Mouse (Mus musculus) left cerebral cortex, adult 8-10 months (tissue): ENCODE data around the gene Arf1. TPM values are rescaled to one million over a fixed set of nuclear protein-coding genes. Genes with fewer than 3 reads are reported as not detected.

Experiments
- DNase-seq, 2 experiments: peaks; one replicate each; pipeline ENCODE4 v3.0.0; 2022; ENCODE audit warnings: low spot score in 2 of 2
- total RNA-seq, 4 experiments: library from RNA; stranded (reverse); gene quantifications; 2 replicates each; pipeline ENCODE4 v1.2.4; 2022

Gene Arf1
- 100 to 1,000 TPM; 419 to 439 (median 436) TPM for total RNA-seq

DNA sequence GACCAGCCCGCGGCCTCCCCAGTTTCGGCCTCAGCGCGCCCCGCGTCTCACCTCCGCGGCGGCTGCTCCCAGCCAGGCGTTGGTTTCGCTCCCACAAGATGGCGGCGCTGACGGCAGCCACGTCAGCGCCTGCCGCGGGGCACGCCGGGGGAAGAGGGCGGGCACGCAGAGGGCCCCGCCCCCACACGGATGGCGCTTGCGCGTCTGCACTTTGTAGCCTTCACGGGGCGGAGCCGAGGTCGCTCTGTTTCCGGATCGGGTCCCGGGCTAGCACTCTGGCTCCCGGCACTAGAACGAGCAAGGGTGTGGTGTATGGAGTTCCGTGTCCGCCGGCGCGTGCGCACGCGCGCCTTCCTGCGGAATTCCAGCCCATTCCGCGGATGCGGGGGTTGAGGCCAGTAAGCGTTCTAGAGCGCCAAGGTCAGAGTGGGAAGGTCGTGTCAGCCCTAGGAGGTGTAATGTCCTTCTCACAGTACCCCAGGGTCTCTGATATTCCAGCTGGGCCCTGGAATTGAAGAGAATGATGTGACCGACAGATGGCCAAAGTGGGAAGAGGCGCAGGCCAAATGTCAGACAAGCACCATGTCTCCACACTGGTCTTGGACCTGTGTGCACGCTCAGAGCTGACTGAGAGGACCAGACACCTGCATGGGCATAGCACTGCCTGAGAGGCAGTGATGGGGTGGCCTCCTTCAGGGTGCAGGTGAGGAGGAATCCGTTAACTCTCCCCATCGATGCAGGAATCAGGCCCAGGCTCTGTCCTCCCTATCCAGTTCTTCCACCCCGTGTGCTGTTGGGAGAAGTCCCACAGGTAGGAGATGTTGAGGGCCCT lies at the start of gene Arf1:
Arf1 (minus strand) TSS at position 149 of the 832 bp plus-strand sequence.
- peak; percentile 87 to 96 for DNase-seq

DNA sequence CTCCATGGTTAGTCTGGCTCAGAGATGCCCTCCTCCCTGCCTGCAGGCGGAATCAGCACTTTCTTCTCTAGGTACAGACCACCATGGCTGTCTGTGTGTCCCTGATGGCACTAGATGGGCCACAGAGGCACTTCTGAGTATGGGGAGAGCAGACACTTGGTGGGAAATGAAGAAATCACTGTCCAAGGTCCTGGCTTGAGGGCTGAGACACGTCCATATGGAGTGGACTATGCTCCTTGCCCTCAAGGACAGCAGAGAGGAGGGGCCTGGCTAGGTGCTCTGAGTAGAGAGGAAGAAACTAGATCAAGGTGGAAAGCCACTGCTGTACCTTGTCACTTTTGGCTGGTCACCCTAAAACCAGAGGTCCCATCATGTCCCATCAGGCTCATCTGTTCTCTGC lies 48.8 kb upstream of the Arf1 start:
- no peak for DNase-seq

DNA sequence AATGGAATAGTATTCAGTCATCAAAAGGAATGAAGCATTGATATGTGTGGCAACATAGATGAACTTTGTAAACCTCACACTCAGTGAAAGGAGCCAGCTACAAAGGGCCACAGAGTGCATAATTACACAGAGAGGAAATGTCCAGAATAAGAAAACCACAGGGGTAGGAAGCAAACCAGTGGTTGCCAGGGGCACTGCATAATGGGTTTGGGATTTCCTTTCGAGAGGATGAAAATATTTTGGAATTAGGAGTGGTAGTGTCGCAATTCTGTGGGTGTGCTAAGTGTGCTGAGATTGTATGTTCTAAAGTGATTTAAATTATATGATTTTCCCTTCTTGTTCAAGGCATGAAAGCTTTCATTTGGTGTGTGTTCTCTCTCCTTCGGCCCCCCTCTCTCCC lies 46.1 kb upstream of the Arf1 start:
- DNase-seq: no peak

DNA sequence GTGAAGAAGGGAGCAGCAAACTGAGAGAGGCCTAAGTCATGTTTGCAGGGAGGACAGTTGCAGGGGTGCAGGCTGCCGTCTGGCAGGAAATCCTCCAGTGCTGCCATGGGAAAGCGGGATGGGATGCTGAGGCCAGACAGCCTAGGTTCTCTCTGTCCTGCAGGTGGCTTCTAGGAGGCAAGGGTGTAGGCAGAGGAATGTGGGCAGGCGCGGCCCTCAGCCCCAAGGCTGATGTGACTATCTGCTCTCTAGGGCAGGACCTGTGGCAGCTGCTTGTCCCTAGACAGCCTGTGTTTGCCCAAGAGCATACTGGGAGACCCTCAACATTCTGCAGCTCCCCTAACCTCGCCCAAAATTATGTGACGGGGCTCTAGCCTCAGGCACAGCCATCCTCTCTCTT lies 38.7 kb upstream of the Arf1 start:
- DNase-seq: no peak

DNA sequence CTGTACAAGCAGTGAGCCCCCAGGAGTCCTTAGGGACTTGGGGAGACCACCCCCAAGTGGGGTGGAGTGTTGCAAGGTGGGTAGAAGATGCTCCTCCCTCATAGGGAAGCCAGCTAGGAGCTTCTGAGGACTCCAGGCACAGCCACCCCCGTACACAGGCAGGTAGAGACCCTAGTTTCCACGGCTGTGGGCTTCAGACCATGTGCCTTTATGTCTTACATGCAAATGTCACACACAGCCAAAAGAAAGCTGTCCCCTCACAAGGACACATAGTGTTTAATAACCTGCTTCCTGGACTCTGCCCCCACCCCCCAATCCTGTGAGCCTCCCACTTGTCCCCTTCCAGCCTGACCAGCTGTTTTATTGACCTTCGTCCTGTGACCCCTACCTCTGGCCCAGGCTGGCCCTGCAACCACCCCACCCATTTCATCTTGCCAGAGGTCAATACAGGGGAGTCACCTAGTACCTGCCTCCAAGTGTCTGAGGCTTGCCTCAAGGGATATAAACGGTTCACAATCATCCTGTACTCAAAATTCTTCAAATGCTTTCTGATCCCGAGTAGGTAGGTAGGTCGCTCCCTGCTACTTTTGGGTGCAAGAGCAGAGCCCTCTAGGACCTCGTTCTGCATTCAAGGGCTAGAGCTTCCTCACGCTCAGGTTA lies 37.2 kb upstream of the Arf1 start:
- DNase-seq: no peak

DNA sequence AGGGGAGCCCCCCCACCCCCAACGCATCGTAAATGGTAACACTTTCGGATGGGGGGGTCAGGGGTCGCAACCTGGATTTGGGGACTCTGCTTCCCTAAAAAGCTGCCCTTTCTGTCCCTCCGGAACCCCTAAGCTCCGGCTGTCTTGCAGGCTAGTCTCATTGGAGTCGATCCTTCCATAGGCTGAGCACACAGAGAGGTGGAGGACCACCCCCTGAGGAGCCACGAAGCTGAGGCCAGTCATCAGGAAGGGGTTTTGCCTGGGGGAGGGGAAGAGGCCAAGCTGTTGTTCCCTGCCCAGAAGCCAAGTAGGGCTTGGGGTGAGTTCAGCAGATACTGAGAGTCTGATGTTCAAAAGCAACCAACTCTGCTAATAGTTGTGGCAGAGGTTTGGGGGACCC lies 36.5 kb upstream of the Arf1 start:
- DNase-seq: no peak

- DNase-seq: no peak
These were observed 35.9 kb upstream of the Arf1 start for GRCm38 (mm10) chr11:59263870-59264563.

DNA sequence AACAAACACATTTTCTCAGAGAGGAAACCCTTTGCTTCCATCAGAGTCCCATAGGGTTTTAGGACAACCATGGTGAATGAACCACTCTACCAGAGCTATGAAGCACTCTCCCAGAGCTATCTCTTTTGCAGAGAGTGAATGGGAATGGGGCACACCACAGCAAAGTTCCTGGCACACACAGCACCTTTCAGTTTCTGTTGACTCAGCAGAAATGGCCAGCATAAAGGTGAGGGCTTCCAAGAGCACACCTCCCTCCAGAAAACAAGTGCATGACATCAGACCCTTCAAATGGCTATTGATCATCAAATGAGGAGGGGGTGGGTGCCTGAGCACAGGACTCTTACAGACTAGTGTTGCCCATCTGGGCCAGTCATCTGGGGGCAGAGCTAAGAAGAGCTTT lies 34.2 kb upstream of the Arf1 start:
- DNase-seq: no peak

DNA sequence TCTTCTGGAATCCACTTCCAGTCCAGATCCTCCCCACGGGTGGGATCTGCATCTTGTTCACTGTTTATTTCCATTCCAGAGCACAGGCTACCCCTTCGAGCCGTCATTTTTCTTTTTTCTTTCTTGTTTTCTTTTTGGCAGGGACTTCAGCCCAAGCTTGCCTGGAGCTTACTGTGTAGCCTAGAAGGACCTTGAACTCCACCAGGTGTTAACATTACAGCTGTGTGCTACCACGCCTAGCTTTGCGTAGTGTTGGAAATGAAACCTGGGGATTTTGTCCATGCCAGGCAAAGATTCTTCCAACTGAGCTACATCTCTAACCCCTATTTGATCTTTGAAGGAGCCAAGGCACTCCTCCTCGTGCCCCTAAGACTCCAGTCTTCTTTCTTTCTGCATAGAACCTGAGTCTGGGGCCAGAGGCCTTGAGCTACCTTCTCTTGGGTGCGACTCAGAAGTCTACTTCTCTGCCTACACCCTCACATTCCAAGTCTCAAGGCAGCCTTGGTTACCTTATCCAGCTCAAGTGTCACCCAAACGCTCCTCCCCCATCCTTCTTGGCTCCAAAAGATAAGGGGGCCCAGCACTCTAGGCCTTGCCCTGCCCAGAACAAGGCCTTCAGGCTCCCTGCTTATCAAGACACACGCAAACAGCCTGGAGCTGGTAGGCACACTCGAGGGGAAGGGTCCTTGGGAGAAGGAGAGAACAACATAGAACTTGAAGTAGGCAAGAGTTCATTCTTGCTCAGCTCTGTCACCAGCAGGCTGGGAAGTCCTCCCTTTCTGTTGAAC lies 32.8 kb upstream of the Arf1 start:
- DNase-seq: no peak

- no peak for DNase-seq
These were observed 31.6 kb upstream of the Arf1 start for GRCm38 (mm10) chr11:59259647-59260046.

DNA sequence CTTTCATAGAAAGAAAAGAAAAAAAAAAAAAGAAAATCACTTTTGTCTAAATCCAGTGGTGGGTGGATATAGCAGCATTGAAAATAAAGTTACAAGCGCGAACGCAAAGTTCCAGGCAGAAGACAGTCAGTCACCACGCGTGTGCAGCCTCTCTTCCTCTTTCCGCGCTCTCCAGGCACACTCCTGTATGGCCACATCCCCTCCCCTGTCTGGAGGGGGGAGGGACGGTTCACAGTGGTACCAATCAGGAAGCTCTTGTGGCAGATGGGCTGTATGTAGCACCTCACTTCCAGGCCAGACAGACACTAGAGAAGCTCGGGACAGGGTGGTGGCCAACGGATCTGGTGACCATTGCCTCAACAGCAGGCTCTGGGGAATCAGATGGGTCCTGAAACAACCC lies 20.0 kb upstream of the Arf1 start:
- no peak for DNase-seq

DNA sequence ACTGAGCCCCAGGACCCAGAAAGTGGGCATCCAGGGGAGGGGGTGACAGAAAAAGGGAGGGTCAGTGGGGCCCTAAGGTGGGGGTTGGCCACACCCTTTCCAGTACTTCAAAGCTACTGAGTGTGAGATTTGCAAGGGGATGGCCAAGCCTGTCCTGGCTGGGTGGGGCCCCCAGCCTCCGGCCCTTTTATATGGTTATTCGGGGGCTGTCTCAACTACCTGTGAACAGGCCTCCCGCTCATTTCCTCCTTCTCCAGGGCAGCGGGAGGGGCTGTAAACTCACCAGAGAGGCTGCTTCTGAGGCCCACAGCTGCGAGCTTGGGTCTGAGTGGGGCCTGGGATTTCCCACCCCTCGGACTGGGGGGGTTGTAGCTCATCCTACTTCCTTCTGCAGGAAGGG lies 15.8 kb upstream of the Arf1 start:
- no peak for DNase-seq

DNA sequence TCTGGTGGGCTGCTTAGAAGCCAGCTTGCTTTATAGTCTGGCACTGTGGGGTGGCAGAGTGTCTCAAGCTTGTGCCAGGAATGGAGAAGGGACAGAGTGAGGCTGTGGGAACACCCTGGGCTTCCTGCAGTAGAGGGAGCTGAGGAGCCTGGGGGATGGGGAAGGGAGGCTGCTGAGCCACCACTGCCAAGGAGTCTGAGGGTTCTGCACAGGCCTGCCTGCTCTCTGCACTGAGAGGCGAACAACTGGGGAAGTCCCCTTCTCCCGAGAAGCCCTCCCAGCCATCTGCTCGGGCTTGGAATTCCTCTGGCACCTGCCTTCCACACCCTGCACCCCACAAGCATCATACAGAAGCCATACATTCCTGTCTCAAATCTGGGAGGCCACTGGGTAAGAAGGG lies 13.8 kb upstream of the Arf1 start:
- DNase-seq: no peak

DNA sequence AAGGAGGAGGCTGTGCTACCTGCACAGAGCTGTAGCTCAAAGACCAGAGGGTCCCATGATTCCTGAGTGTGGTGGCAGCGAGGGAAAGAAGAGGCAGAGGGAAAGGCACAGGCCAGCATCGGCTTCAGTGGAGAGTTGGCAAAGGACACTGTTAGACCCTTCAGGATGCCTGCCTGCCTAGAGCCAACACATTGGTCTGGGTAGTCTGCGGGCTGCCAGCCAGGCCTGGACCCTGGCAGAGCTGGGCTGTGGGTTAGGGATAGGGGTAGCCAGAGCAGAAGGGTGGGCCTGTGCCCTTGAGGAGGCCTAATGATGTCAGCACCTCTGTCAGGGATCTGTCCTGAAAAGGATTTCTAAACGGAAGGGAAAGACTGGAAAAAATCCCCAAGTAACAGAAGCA lies 11.7 kb upstream of the Arf1 start:
- no peak for DNase-seq

GRCm38 (mm10) chr11:59239428-59239785 lies 11.3 kb upstream of the Arf1 start:
- no peak for DNase-seq

DNA sequence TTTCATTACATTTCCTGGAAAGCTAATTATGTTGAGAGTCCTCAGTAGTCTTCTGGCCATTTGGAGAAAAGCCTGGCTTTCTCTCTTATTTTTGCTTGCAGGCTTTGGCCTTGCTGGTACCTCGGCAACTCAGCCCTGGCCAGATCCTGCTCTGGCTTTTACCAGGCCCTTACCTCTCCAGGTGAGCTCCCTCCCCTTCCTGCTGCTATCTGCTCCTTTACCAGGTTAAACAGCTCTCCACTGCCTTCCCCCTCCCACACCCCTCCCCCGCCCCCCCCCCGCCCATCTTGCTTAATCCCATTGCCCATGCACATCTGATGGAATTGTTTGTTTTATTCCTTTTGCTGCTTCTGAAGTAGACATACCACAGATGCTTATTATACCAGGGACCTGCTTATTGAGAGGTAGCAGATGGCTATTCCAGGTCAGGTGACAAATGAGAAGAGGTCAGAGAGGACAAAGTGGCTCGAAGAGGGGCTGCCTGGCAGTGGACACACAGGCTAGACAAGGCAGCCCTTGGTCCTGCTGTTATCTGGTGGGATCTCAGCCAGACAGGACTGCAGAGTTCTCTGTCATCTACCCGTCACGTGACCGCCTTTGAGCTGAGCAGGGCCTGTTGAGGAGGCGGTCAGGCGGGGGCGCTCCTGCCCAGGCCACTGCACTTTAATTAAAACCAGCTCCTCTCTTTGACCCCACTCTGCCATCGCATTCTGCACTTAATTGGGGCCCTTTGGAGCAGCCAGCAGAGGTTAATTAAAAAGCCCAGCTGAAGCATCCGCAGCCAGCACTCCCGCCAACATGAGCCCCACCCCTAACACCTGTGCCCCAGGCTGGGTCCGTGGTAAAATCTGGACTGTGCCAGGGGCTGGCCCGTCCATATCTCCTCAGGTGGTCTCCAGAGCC lies 10.7 kb upstream of the Arf1 start:
- peak in 1 of 2 experiments; percentile 28 for DNase-seq

DNA sequence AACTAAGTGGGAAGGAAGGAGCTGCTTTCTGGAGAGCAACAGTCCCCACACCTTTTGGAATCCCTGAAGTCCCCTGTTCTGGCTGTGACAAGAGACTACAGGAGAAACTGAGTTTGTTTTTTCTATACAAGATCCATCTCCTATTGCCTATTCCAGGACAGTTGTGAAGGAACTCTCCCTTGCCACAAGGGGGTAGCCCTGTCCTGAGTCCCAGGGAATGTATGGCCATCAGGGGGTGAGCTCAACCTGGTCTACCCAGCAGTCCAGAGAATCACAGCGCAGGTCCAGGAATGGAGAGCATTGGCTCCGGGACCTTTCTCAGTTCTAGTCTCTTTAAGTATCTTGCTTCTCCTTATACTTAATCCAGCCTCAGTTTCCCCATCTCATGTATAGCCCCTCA lies 4.7 kb upstream of the Arf1 start:
- no peak for DNase-seq

- DNase-seq: no peak
These were observed 2.2 kb upstream of the Arf1 start for GRCm38 (mm10) chr11:59230144-59230760.

DNA sequence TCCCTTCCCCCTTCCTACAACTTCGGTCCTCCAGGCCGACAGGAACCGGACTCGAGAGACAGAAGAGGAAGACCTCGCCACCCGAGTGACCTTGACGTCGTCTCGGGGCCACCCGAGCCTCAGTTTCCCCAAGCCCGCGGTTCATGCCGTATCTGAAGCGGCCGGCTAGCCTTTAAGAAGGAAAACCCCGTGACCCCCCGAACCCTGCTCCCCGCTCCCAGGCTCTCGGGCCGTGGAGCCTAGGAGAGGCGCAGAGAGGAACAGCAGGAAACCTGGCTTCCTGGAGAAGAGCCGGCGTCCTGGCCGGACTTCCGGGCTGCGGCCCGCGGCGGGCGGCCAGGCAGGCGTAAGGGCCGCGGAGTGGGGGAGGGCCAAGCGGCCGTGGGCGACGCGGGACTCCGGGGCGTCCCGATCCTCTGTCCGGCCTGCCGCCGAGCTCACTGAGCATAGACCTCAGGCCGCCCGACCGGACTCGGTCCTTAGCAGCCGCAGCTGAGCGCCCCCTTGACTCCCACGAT lies 407 bp downstream of the Arf1 start:
- DNase-seq: no peak
